Mouse (Mus musculus) ES-Bruce4 (cell line): ENCODE data around the gene Olfr1425.

ENCODE experiments used
- CTCF ChIP-seq: IDR thresholded peaks from one replicate; pipeline ENCODE4 v1.8.1; 2011; ENCODE audit warnings: low read depth, low read length
- POLR2A ChIP-seq: IDR thresholded peaks from one replicate; pipeline ENCODE4 v1.8.1; 2011; ENCODE audit warnings: low read length; ENCODE audit not compliant: insufficient read depth

DNA sequence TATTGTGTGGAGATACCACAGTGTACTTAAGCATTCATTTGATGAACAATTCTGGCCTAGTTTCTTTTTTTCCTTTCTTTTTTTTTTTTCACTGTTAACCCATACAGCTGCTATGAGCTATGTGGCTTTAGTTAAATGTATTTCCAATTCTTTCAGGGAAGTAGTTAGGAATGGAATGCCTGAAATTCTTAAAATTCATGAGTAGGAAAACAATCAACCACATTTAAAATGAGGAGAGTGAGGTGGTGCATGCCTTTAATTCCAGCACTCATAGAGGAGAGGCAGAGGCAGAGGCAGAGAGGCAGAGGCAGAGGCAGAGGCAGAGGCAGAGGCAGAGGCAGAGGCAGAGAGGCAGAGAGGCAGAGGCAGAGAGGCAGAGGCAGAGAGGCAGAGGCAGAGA is 39.8 kb downstream of the Olfr1425 start:
- TF ChIP-seq POLR2A: no peak
- no peak for TF ChIP-seq CTCF
